Mouse (Mus musculus) naive thymus-derived CD4-positive, alpha-beta T cell, adult 2 months (primary cell): ENCODE results near the gene Zfp384.

Experiments used
- DNase-seq: peaks from one replicate; pipeline ENCODE4 v3.0.0-alpha.2; 2011; ENCODE audit warnings: low read depth

The Zfp384 gene

GRCm38 (mm10) chr6:125081797-125082560 lies 73.0 kb downstream of the Zfp384 start:
- DNase-seq, result no peak

- DNase-seq, result no peak
These were observed 73.9 kb downstream of the Zfp384 start for GRCm38 (mm10) chr6:125082801-125083386.

GRCm38 (mm10) chr6:125084424-125084823 lies 75.5 kb downstream of the Zfp384 start:
- peak; percentile 85 for DNase-seq
